Mouse (Mus musculus) neural tube, embryonic 15.5 days (tissue): ENCODE results near the gene Tbc1d10c. TPM values are rescaled to one million over a fixed set of nuclear protein-coding genes. Genes with fewer than 3 reads are reported as not detected.
A peak's percentile ranks its signal among the peaks of the same experiment; 100 is the strongest.

Source experiments
- ATAC-seq: fragments of 200-750 bp; cut with Nextera tagmentation; 2 replicates; pipeline ENCODE4 v1.8.0; 2017; ENCODE audit warnings: mild to moderate bottlenecking, moderate TSS enrichment, moderate library complexity; ENCODE audit not compliant: low FRiP score
- H3K27ac ChIP-seq: fragments of 300-500 bp; sonication (generic); replicated peaks from 2 replicates; pipeline ENCODE4 v1.5.1; 2015; ENCODE audit warnings: mild to moderate bottlenecking, inconsistent platforms
- H3K27me3 ChIP-seq: fragments of 300-500 bp; sonication (generic); replicated peaks from 2 replicates; pipeline ENCODE4 v1.6.1; 2015; ENCODE audit warnings: inconsistent platforms
- H3K36me3 ChIP-seq: fragments of 300-500 bp; sonication (generic); 2 replicates; pipeline ENCODE4 v1.6.1; 2015; ENCODE audit warnings: inconsistent platforms
- H3K4me1 ChIP-seq: fragments of 300-500 bp; sonication (generic); 2 replicates; pipeline ENCODE4 v1.6.1; 2015; ENCODE audit warnings: inconsistent platforms
- H3K4me2 ChIP-seq: fragments of 300-500 bp; sonication (generic); 2 replicates; pipeline ENCODE4 v1.6.1; 2015; ENCODE audit warnings: inconsistent platforms, mild to moderate bottlenecking, moderate library complexity
- H3K4me3 ChIP-seq: fragments of 300-500 bp; sonication (generic); replicated peaks from 2 replicates; pipeline ENCODE4 v1.5.1; 2015; ENCODE audit warnings: mild to moderate bottlenecking, inconsistent platforms
- H3K9ac ChIP-seq: fragments of 300-500 bp; sonication (generic); replicated peaks from 2 replicates; pipeline ENCODE4 v1.6.1; 2015; ENCODE audit warnings: mild to moderate bottlenecking, inconsistent platforms
- H3K9me3 ChIP-seq: fragments of 300-500 bp; sonication (generic); replicated peaks from 2 replicates; pipeline ENCODE4 v1.6.1; 2016; ENCODE audit warnings: inconsistent platforms
- WGBS: fragments of 180-500 bp; shearing (Covaris S2); methylation state at CpG from one replicate; pipeline ENCODE4 v1.1.7; 2015; ENCODE audit warnings: mixed read lengths; 5-methylcytosine and 5-hydroxymethylcytosine counted together
- polyA plus RNA-seq: library from polyadenylated mRNA; unstranded; fragments of >200 nt; fragmentation: Nextera tagmentation; extraction: Ambion mirVana; gene quantifications from 2 replicates; pipeline ENCODE4 v1.2.1, GENCODE M21; 2015

Tbc1d10c gene
- 0.74 and 20.7 TPM in 2 replicates for polyA plus RNA-seq

DNA sequence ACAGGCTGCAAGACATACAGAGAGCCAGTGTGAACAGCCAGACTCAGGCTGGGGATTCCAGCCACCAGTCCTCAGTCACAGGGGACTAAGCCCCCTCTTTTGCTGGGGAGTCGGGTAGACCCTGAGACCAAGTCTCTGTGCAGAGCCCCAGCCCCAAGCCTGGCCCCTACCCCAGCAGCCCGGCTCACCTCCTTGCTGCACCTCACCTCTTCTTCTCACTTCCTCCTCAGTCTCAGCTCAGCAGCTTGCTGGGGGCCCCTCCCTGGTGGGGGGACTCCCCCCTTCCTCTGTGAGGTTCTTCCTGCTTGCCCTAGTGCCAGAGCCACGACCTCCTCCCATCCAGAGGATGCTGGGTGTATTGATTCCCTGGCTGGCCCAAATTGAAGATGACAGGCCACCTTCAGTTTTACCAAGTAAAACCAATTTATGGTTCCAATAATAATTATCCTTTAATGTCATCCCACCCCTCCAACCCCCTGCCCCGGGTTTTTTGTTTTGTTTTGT, at the start of gene Tbc1d10c:
TSS of gene Tbc1d10c (minus strand) at position 454 of the 504 bp plus-strand sequence.
- Histone ChIP-seq H3K27ac (peak within 1 kb of the TSS; percentile 94), H3K36me3 (peaks cover 26% of the 10 kb centered on the region), H3K9ac (peak within 1 kb of the TSS; percentile 99), H3K9me3 (no peaks in the 10 kb centered on the region), H3K4me1 (peaks cover 40% of the 10 kb centered on the region), H3K27me3 (no peaks in the 10 kb centered on the region), H3K4me2 (peak within 1 kb of the TSS; percentile 93), H3K4me3 (peak within 1 kb of the TSS; percentile 97)
- WGBS, result 68% methylated on average over 4 of the region's 4 CpGs
- ATAC-seq, result no peak

GRCm38 (mm10) chr19:4240247-4240668, 49.2 kb upstream of the Tbc1d10c start:
- no peak overlapping the region for H3K4me2 ChIP-seq
- H3K27me3 ChIP-seq, result no peaks in the 10 kb centered on the region
- ATAC-seq, result no peak
- H3K9me3 ChIP-seq, result no peaks in the 10 kb centered on the region
- no peak overlapping the region for H3K4me3 ChIP-seq
- H3K9ac ChIP-seq, result no peak overlapping the region
- no peaks in the 10 kb centered on the region for H3K4me1 ChIP-seq
- H3K36me3 ChIP-seq, result no peaks in the 10 kb centered on the region
- H3K27ac ChIP-seq, result no peak overlapping the region
- WGBS, result 68% methylated on average over 8 of the region's 8 CpGs

DNA sequence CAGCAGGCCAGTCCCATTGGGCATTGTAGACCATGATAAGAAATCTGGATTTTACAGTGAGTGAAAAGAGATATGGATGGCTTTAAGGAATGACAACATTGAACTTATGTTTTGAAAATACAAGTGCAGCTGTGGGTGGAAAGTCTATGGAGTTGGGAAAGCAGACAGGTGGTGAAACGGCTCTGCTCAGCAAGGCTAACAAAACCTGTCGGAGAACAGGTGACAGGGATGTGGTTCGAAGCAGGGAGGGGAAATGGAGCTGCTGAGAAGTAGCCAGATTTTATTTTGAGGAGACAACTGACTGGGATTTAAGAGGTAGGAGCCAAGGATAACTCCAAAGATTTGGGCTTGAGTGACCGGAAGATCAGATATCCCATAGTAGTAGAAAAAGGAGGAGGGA, 43.5 kb upstream of the Tbc1d10c start:
- Histone ChIP-seq H3K27me3 (peaks cover 7% of the 10 kb centered on the region), H3K9me3 (no peaks in the 10 kb centered on the region), H3K4me3 (no peak overlapping the region), H3K9ac (no peak overlapping the region), H3K4me1 (peaks cover 13% of the 10 kb centered on the region), H3K36me3 (no peaks in the 10 kb centered on the region), H3K27ac (no peak overlapping the region), H3K4me2 (no peak overlapping the region)
- 82% methylated on average over 4 of the region's 4 CpGs for WGBS
- ATAC-seq, result no peak

GRCm38 (mm10) chr19:4232651-4233050, 41.6 kb upstream of the Tbc1d10c start:
- Histone ChIP-seq H3K9ac (peak overlapping the region; percentile 63; the same call in 1 of the 2 replicates), H3K4me1 (peaks cover 13% of the 10 kb centered on the region)
- no peak for ATAC-seq

DNA sequence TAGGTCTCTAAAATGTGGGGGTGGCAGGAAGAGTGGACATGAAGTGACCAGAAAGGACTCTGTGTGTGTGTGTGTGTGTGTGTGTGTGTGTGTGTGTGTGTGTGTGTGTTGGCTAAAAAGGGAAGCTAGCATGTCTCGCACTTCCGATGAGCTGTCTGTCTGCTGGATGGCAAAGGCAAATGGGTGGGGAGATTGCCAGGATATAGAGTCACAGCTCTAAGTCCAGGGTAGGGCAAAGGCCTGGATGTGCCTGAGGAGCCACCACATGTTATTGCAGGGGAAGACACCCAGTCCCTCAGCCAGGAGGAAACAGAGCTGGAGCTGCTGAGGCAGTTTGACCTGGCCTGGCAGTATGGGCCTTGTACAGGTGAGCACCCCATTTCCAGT, 41.1 kb upstream of the Tbc1d10c start:
- Histone ChIP-seq H3K36me3 (no peaks in the 10 kb centered on the region), H3K9ac (peak overlapping the region; percentile 63), H3K4me3 (peak overlapping the region; percentile 51), H3K27ac (peak overlapping the region; percentile 82), H3K27me3 (peaks cover 18% of the 10 kb centered on the region), H3K4me1 (peaks cover 13% of the 10 kb centered on the region), H3K9me3 (no peaks in the 10 kb centered on the region), H3K4me2 (peak overlapping the region; percentile 79)
- 38% methylated on average over 2 of the region's 2 CpGs for WGBS
- ATAC-seq, result peak; percentile 25; the same call in 1 of the 2 replicates

More at GRCm38 (mm10) chr19:4232651-4233050, 41.6 kb upstream of the Tbc1d10c start:
- no peaks in the 10 kb centered on the region for H3K36me3 ChIP-seq
- no peaks in the 10 kb centered on the region for H3K9me3 ChIP-seq
- peak overlapping the region; percentile 79 for H3K4me2 ChIP-seq
- 80% methylated on average over 7 of the region's 7 CpGs for WGBS
- peaks cover 18% of the 10 kb centered on the region for H3K27me3 ChIP-seq
- H3K4me3 ChIP-seq, result peak overlapping the region; percentile 51; the same call in 1 of the 2 replicates
- no peak overlapping the region for H3K27ac ChIP-seq

GRCm38 (mm10) chr19:4231253-4232185, 40.4 kb upstream of the Tbc1d10c start, which contains the start of gene Pold4:
Gene Pold4 (plus strand): TSS chr19:4231899.
- ATAC-seq, result peak; percentile 90
- 10% methylated on average over 26 of the region's 26 CpGs for WGBS

GRCm38 (mm10) chr19:4230415-4230814, 39.3 kb upstream of the Tbc1d10c start:
- Histone ChIP-seq H3K4me1 (peaks cover 13% of the 10 kb centered on the region), H3K36me3 (no peaks in the 10 kb centered on the region), H3K27ac (no peak overlapping the region), H3K4me2 (no peak overlapping the region), H3K27me3 (peaks cover 24% of the 10 kb centered on the region), H3K4me3 (no peak overlapping the region), H3K9ac (no peak overlapping the region), H3K9me3 (no peaks in the 10 kb centered on the region)
- ATAC-seq, result no peak
- WGBS, result 67% methylated on average over 8 of the region's 8 CpGs

More at GRCm38 (mm10) chr19:4231253-4232185, 40.4 kb upstream of the Tbc1d10c start, which contains the start of gene Pold4:
- H3K36me3 ChIP-seq, result no peaks in the 10 kb centered on the region
- H3K27ac ChIP-seq, result peak within 1 kb of the TSS; percentile 82
- H3K27me3 ChIP-seq, result peaks cover 24% of the 10 kb centered on the region
- H3K4me1 ChIP-seq, result peaks cover 13% of the 10 kb centered on the region
- H3K9ac ChIP-seq, result peak within 1 kb of the TSS; percentile 63
- H3K4me2 ChIP-seq, result peak within 1 kb of the TSS; percentile 79
- peak within 1 kb of the TSS; percentile 51 for H3K4me3 ChIP-seq
- no peaks in the 10 kb centered on the region for H3K9me3 ChIP-seq

- ATAC-seq, result no peak
- peaks cover 13% of the 10 kb centered on the region for H3K4me1 ChIP-seq
Observed at GRCm38 (mm10) chr19:4229451-4230076, 38.5 kb upstream of the Tbc1d10c start.

DNA sequence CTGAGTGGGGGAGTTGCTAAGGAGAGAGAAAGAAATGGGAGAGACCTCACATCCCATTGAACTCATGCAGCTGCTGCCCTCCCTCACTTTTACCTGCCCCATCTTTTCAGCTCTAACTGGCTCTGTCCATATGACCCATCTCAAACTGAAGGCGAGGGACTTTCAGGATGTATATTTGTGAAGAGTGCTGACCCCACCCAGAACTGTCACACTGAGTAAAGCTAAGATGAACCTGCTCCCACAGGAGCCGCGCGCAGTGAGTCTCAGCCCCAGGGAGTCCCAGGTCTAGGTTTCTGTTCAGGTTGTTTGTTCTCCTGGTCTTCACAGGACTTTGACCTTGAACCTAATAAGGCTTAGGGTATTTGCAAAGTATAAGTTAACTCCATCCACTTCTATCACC, 37.8 kb upstream of the Tbc1d10c start:
- ATAC-seq, result no peak
- no peak overlapping the region for H3K27ac ChIP-seq
- H3K36me3 ChIP-seq, result no peaks in the 10 kb centered on the region
- WGBS, result 74% methylated on average over 4 of the region's 4 CpGs
- H3K27me3 ChIP-seq, result peaks cover 24% of the 10 kb centered on the region
- H3K4me1 ChIP-seq, result peaks cover 13% of the 10 kb centered on the region
- H3K4me2 ChIP-seq, result no peak overlapping the region
- H3K9ac ChIP-seq, result no peak overlapping the region
- no peaks in the 10 kb centered on the region for H3K9me3 ChIP-seq
- no peak overlapping the region for H3K4me3 ChIP-seq

More at GRCm38 (mm10) chr19:4229451-4230076, 38.5 kb upstream of the Tbc1d10c start:
- no peaks in the 10 kb centered on the region for H3K9me3 ChIP-seq
- no peak overlapping the region for H3K27ac ChIP-seq
- no peak overlapping the region for H3K4me2 ChIP-seq
- H3K36me3 ChIP-seq, result no peaks in the 10 kb centered on the region
- peaks cover 24% of the 10 kb centered on the region for H3K27me3 ChIP-seq
- H3K4me3 ChIP-seq, result no peak overlapping the region
- H3K9ac ChIP-seq, result no peak overlapping the region
- WGBS, result 33% methylated on average over 9 of the region's 9 CpGs

- Histone ChIP-seq H3K27ac (no peak overlapping the region), H3K36me3 (no peaks in the 10 kb centered on the region), H3K4me1 (peaks cover 13% of the 10 kb centered on the region), H3K9ac (no peak overlapping the region), H3K4me2 (no peak overlapping the region), H3K27me3 (peaks cover 24% of the 10 kb centered on the region), H3K4me3 (no peak overlapping the region), H3K9me3 (no peaks in the 10 kb centered on the region)
- 25% methylated on average over 8 of the region's 8 CpGs for WGBS
- ATAC-seq, result no peak
Observed at GRCm38 (mm10) chr19:4227894-4228678, 37.0 kb upstream of the Tbc1d10c start.

DNA sequence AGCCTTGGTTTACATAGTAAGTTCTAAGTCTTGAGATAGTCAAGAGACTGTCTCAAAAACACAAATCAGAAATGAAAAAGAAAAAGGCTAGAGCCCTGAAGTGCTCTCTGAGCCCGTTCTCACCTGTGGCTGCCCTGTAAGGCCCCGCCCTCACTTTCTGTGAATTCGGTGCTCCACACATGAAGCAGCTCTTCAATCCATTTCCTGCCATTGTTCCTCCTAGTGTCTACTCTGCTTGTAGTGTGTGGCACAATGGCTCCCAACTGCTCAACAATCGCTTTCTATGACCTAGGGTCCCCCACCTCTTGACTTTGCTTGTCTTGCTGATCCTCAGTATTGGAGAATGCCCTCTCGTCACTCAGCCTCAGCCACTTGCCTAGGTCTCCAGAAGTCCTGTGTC, 36.4 kb upstream of the Tbc1d10c start:
- Histone ChIP-seq H3K9ac (no peak overlapping the region), H3K27ac (no peak overlapping the region), H3K4me3 (no peak overlapping the region), H3K4me1 (peaks cover 9% of the 10 kb centered on the region), H3K27me3 (peaks cover 24% of the 10 kb centered on the region), H3K9me3 (no peaks in the 10 kb centered on the region), H3K4me2 (no peak overlapping the region), H3K36me3 (no peaks in the 10 kb centered on the region)
- 71% methylated on average over 5 of the region's 5 CpGs for WGBS
- no peak for ATAC-seq
